Mouse (Mus musculus) midbrain, postnatal 0 days (tissue): ENCODE results near the gene Map3k6. TPM values are rescaled to one million over a fixed set of nuclear protein-coding genes. Genes with fewer than 3 reads are reported as not detected.

Source experiments
- ATAC-seq: fragments of 200-750 bp; cut with Nextera tagmentation; 2 replicates; pipeline ENCODE4 v1.8.0; 2017; ENCODE audit warnings: moderate number of reproducible peaks, mild to moderate bottlenecking, moderate TSS enrichment, moderate library complexity; ENCODE audit not compliant: low FRiP score
- DNase-seq: peaks from one replicate; pipeline ENCODE4 v3.0.0-alpha.2; 2015; ENCODE audit warnings: low spot score
- H3K27ac ChIP-seq: fragments of 300-500 bp; sonication (generic); 2 replicates; pipeline ENCODE4 v1.5.1; 2014; ENCODE audit warnings: low read depth, mild to moderate bottlenecking, low read length, mixed read lengths
- H3K27me3 ChIP-seq: fragments of 300-500 bp; sonication (generic); 2 replicates; pipeline ENCODE4 v1.6.1; 2014; ENCODE audit warnings: low read length, control low read depth, mixed read lengths; ENCODE audit not compliant: insufficient read depth
- H3K36me3 ChIP-seq: fragments of 300-500 bp; sonication (generic); 2 replicates; pipeline ENCODE4 v1.6.1; 2014; ENCODE audit warnings: low read length, control low read depth, mixed read lengths; ENCODE audit not compliant: insufficient read depth
- H3K4me1 ChIP-seq: fragments of 300-500 bp; sonication (generic); 2 replicates; pipeline ENCODE4 v1.6.1; 2014; ENCODE audit warnings: mild to moderate bottlenecking, control low read depth, antibody characterized with exemption, low read length, mixed read lengths; ENCODE audit not compliant: insufficient read depth
- H3K4me2 ChIP-seq: fragments of 300-500 bp; sonication (generic); 2 replicates; pipeline ENCODE4 v1.6.1; 2014; ENCODE audit warnings: low read depth, mild to moderate bottlenecking, low read length, mixed read lengths; ENCODE audit not compliant: poor library complexity, severe bottlenecking
- H3K4me3 ChIP-seq: fragments of 300-500 bp; sonication (generic); 2 replicates; pipeline ENCODE4 v1.5.1; 2014; ENCODE audit warnings: low read depth, mild to moderate bottlenecking, low read length, moderate library complexity
- H3K9ac ChIP-seq: fragments of 300-500 bp; sonication (generic); replicated peaks from 2 replicates; pipeline ENCODE4 v1.6.1; 2014; ENCODE audit warnings: mild to moderate bottlenecking, low read length, moderate library complexity, mixed read lengths; ENCODE audit not compliant: poor library complexity, severe bottlenecking
- H3K9me3 ChIP-seq: fragments of 300-500 bp; sonication (generic); 2 replicates; pipeline ENCODE4 v1.6.1; 2016; ENCODE audit warnings: low read length, control low read depth
- CTCF ChIP-seq: IDR thresholded peaks from 2 replicates; pipeline ENCODE4 v1.5.1; 2016; ENCODE audit warnings: antibody characterized with exemption, mild to moderate bottlenecking
- WGBS: fragments of 180-500 bp; shearing (Covaris S2); extraction: QIAGEN DNeasy Blood & Tissue Kit; methylation state at CpG from one replicate; pipeline ENCODE4 v1.1.7; 2014; 5-methylcytosine and 5-hydroxymethylcytosine counted together
- polyA plus RNA-seq: library from polyadenylated mRNA; unstranded; fragments of >200 nt; fragmentation: Nextera tagmentation; extraction: Ambion mirVana; gene quantifications from 2 replicates; pipeline ENCODE4 v1.2.1, GENCODE M21; 2015
- total RNA-seq: library from RNA; depleted of rRNA; stranded (reverse); fragments of >200 nt; gene quantifications from 2 replicates; pipeline ENCODE4 v1.2.3, GENCODE M21; 2014

The Map3k6 gene
- total and polyA plus RNA-seq, 2 experiments from 2014 or later, result 4.1 to 7.6 TPM

DNA sequence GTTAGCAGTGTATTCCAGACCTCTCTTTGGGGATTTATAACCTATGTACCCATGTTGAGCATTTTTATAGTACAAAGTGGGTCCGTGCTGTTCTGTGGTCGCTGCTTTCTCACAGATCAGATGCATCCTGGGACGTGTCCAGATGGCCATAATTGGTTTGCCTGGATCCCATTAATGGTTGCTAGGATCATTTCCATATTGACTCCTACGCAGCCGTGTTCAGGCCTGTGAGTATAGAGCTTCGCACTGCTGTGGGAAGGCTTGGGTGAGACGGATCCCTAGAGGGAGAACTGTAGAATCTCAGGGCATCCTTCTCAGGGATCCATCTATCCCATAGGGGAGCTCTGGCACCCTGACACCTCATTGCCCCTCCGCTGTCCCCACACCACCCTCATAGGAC, 11.0 kb upstream of the Map3k6 start:
- TF ChIP-seq CTCF, result no peak
- 0 out of 2 replicates have a peak, but pooled peaks cover 4% of the 10 kb centered on the region for H3K27me3 ChIP-seq
- ATAC-seq (no peak), DNase-seq (no peak)
- no peaks in the 10 kb centered on the region for H3K36me3 ChIP-seq
- no peak overlapping the region for H3K4me2 ChIP-seq
- no peak overlapping the region for H3K9ac ChIP-seq
- H3K4me1 ChIP-seq, result no peaks in the 10 kb centered on the region
- no peak overlapping the region for H3K4me3 ChIP-seq
- WGBS, result 51% methylated on average over 8 of the region's 8 CpGs
- no peaks in the 10 kb centered on the region for H3K9me3 ChIP-seq
- no peak overlapping the region for H3K27ac ChIP-seq

DNA sequence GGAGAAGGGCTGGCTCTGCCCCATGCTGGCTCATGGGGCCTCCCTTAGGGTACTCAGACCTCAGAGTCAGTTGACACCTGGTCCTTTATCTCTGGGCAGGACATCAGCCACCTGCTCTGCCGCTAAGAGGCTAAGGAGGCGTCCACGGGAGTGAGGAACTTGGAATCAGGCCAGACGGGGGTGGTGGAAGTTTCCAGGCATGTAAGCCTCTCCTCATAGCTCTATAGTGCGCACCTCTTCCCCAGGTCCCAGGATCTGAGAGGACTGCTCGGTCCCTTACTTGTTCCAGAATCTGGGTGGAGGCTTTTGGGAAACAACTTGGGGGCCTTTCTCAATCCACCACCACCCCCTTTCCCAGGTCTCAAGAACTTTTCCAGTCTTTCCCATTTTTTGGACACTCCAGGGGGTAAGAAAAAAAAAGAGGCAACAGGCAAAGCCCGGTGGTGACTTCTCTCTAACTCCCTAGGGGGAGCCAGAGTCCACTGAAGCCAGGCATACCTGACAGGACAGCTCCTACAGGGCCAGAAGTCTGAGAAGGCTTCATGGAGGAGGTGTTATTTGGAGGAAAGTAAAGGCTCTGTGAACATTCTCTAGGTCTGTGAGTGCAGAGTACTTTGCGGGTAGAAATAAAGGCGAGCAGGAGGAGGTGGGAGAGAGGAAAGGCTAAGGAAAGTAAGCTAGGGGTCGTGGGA, 7.2 kb upstream of the Map3k6 start:
- no peak overlapping the region for H3K4me2 ChIP-seq
- peak; percentile 50 for TF ChIP-seq CTCF

DNA sequence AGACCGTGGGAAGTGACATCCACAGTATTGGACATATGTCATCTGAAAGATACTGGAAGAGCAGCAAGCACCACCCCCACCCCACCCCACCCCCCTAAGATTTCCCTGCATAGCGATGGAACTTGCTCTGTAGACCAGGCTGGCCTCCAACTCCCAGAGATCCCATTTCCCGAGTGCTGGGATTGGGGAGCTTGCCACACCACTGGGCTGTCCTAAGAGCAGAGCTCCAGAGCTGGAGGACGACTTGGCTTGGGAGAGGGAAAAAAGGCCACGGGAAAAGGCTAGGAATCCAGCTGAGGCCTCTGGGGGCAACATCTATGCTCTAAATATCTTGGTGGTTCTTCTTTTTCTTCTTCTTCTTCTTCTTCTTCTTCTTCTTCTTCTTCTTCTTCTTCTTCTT, 5.8 kb upstream of the Map3k6 start:
- Histone ChIP-seq H3K27me3 (0 out of 2 replicates have a peak, but pooled peaks cover 4% of the 10 kb centered on the region), H3K9ac (no peak overlapping the region), H3K4me3 (no peak overlapping the region), H3K4me2 (no peak overlapping the region), H3K4me1 (no peaks in the 10 kb centered on the region), H3K27ac (no peak overlapping the region), H3K9me3 (no peaks in the 10 kb centered on the region), H3K36me3 (no peaks in the 10 kb centered on the region)
- no peak for DNase-seq
- WGBS, result 56% methylated on average over 5 of the region's 5 CpGs
- no peak for TF ChIP-seq CTCF
- no peak for ATAC-seq

More for the DNA sequence above, 7.2 kb upstream of the Map3k6 start:
- Histone ChIP-seq H3K4me3 (no peak overlapping the region), H3K9me3 (no peaks in the 10 kb centered on the region), H3K27ac (no peak overlapping the region), H3K27me3 (0 out of 2 replicates have a peak, but pooled peaks cover 4% of the 10 kb centered on the region), H3K9ac (no peak overlapping the region), H3K36me3 (no peaks in the 10 kb centered on the region), H3K4me1 (no peaks in the 10 kb centered on the region)
- ATAC-seq (no peak), DNase-seq (no peak)
- WGBS, result 42% methylated on average over 10 of the region's 10 CpGs

DNA sequence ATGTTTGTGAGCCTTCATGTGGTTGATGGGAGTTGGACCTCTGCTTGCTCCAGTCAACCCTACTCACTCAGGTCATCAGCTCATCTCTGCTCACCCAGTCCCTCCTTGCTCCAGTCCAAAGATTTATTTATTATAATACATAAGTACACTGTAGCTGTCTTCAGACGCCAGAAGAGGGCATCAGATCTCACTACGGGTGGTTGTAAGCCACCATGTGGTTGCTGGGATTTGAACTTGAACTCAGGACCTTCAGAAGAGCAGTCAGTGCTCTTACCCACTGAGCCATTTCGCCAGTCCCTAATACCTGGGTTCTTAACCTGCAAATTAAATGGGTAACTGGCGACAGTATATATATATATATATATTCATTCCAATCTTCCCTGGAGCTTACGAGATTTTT, 5.2 kb upstream of the Map3k6 start:
- no peak overlapping the region for H3K9ac ChIP-seq
- H3K36me3 ChIP-seq, result no peaks in the 10 kb centered on the region
- no peak overlapping the region for H3K27ac ChIP-seq
- no peak overlapping the region for H3K4me2 ChIP-seq
- H3K27me3 ChIP-seq, result 0 out of 2 replicates have a peak, but pooled peaks cover 6% of the 10 kb centered on the region
- DNase-seq, result no peak
- H3K4me1 ChIP-seq, result no peaks in the 10 kb centered on the region
- no peak overlapping the region for H3K4me3 ChIP-seq
- no peaks in the 10 kb centered on the region for H3K9me3 ChIP-seq
- WGBS, result 77% methylated on average over 5 of the region's 5 CpGs
- ATAC-seq, result no peak
- TF ChIP-seq CTCF, result no peak

DNA sequence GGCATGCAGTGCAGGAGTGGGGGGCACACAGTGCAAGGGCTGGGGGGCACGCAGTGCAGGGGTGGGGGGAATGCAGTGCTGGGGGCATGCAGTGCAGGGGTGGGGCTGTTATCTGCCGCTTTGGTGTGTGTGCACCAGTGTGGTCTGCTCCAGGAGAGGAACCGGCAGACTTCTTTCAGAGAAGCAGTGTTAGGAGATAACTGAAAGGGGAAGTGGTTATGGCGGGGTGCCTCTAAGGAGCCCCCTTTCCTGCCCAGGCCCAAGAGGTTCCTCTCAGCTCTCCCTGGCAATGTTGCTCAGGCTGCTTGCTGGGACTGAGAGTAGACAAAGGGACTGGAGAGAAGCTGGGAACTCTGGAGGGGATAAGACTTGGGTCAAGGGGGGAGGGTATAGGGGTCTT, 2.7 kb upstream of the Map3k6 start:
- no peak for ATAC-seq
- Histone ChIP-seq H3K9me3 (no peaks in the 10 kb centered on the region), H3K27ac (no peak overlapping the region), H3K27me3 (peaks cover 23% of the 10 kb centered on the region; the same call in 1 of the 2 replicates), H3K9ac (no peak overlapping the region), H3K4me2 (no peak overlapping the region), H3K4me3 (no peak overlapping the region), H3K36me3 (no peaks in the 10 kb centered on the region), H3K4me1 (0 out of 2 replicates have a peak, but pooled peaks cover 4% of the 10 kb centered on the region)
- no peak for DNase-seq
- no peak for TF ChIP-seq CTCF
- WGBS, result 73% methylated on average over 4 of the region's 4 CpGs
